Mouse (Mus musculus): ENCODE measurements around the gene Fbxl19.
A peak's percentile ranks its signal among the peaks of the same experiment; 100 is the strongest.

The Fbxl19 gene

GRCm38 (mm10) chr7:127744366-127745045 lies at the start of gene Fbxl19:
TSS of gene Fbxl19 (plus strand) at chr7:127744543.
- peak; percentile 81 to 85 for DNase-seq

- peak; percentile 38 to 42 for DNase-seq
Measured at GRCm38 (mm10) chr7:127698986-127699385, 45.4 kb upstream of the Fbxl19 start.

- DNase-seq: no peak
Measured at GRCm38 (mm10) chr7:127700712-127701331, 43.5 kb upstream of the Fbxl19 start.

GRCm38 (mm10) chr7:127703561-127704178 lies 40.7 kb upstream of the Fbxl19 start:
- DNase-seq: peak; percentile 34 to 38

- no peak for DNase-seq
Measured at GRCm38 (mm10) chr7:127704598-127704997, 39.7 kb upstream of the Fbxl19 start.

GRCm38 (mm10) chr7:127705706-127706105 lies 38.6 kb upstream of the Fbxl19 start:
- DNase-seq: peak; percentile 75 to 76

- DNase-seq: peak; percentile 20 to 29
Measured at GRCm38 (mm10) chr7:127707045-127707956, 37.0 kb upstream of the Fbxl19 start.

GRCm38 (mm10) chr7:127707957-127708206 lies 36.5 kb upstream of the Fbxl19 start:
- no peak for DNase-seq

GRCm38 (mm10) chr7:127708207-127709078 lies 35.9 kb upstream of the Fbxl19 start, which contains the start of gene Bcl7c:
TSS of gene Bcl7c (minus strand) at chr7:127708933.
- peak; percentile 79 to 84 for DNase-seq

- DNase-seq: no peak
Measured at GRCm38 (mm10) chr7:127709261-127709979, 34.9 kb upstream of the Fbxl19 start.

- DNase-seq: no peak
Measured at GRCm38 (mm10) chr7:127711031-127711430, 33.3 kb upstream of the Fbxl19 start.

- no peak for DNase-seq
Measured at GRCm38 (mm10) chr7:127711456-127711855, 32.9 kb upstream of the Fbxl19 start.

- peak; percentile 75 to 78 for DNase-seq
Measured at GRCm38 (mm10) chr7:127712461-127713385, 31.6 kb upstream of the Fbxl19 start, which contains the start of gene Ctf1. TSS of gene Ctf1 (plus strand) at chr7:127712736.

- no peak for DNase-seq
Measured at GRCm38 (mm10) chr7:127714816-127715215, 29.5 kb upstream of the Fbxl19 start.

GRCm38 (mm10) chr7:127716992-127717391 lies 27.4 kb upstream of the Fbxl19 start:
- DNase-seq: peak; percentile 76 to 81

- no peak for DNase-seq
Measured at GRCm38 (mm10) chr7:127718339-127718738, 26.0 kb upstream of the Fbxl19 start.

- no peak for DNase-seq
Measured at GRCm38 (mm10) chr7:127719258-127719657, 25.1 kb upstream of the Fbxl19 start.

GRCm38 (mm10) chr7:127725490-127725889 lies 18.9 kb upstream of the Fbxl19 start:
- no peak for DNase-seq

GRCm38 (mm10) chr7:127725924-127726323 lies 18.4 kb upstream of the Fbxl19 start:
- no peak for DNase-seq

- DNase-seq: no peak
Measured at GRCm38 (mm10) chr7:127727898-127728297, 16.4 kb upstream of the Fbxl19 start.

Data from cerebellum, postnatal 36 days (tissue).